Mouse (Mus musculus): ENCODE results near the gene Mfsd1.
A peak's percentile ranks its signal among the peaks of the same experiment; 100 is the strongest.

The Mfsd1 gene

GRCm38 (mm10) chr3:67582273-67583124, at the start of gene Mfsd1:
Mfsd1 (plus strand) TSS chr3:67582741.
- peak; percentile 87 for DNase-seq

GRCm38 (mm10) chr3:67543630-67544029, 38.9 kb upstream of the Mfsd1 start:
- no peak for DNase-seq

- DNase-seq = no peak
Observed at GRCm38 (mm10) chr3:67551193-67551592, 31.3 kb upstream of the Mfsd1 start.

- DNase-seq = no peak
Observed at GRCm38 (mm10) chr3:67553281-67553680, 29.3 kb upstream of the Mfsd1 start.

- no peak for DNase-seq
Observed at GRCm38 (mm10) chr3:67553927-67554448, 28.6 kb upstream of the Mfsd1 start.

GRCm38 (mm10) chr3:67555211-67555610, 27.3 kb upstream of the Mfsd1 start:
- DNase-seq = no peak

GRCm38 (mm10) chr3:67557200-67557651, 25.3 kb upstream of the Mfsd1 start:
- no peak for DNase-seq

GRCm38 (mm10) chr3:67557718-67558354, 24.7 kb upstream of the Mfsd1 start:
- no peak for DNase-seq

GRCm38 (mm10) chr3:67564731-67565357, 17.7 kb upstream of the Mfsd1 start:
- no peak for DNase-seq

GRCm38 (mm10) chr3:67565540-67566227, 16.9 kb upstream of the Mfsd1 start:
- DNase-seq = no peak

GRCm38 (mm10) chr3:67568015-67568618, 14.4 kb upstream of the Mfsd1 start:
- peak; percentile 50 for DNase-seq

GRCm38 (mm10) chr3:67572918-67573317, 9.6 kb upstream of the Mfsd1 start:
- DNase-seq = peak; percentile 48

GRCm38 (mm10) chr3:67573523-67573922, 9.0 kb upstream of the Mfsd1 start:
- DNase-seq = no peak

GRCm38 (mm10) chr3:67576248-67576647, 6.3 kb upstream of the Mfsd1 start:
- DNase-seq = no peak

- no peak for DNase-seq
Observed at GRCm38 (mm10) chr3:67576724-67577123, 5.8 kb upstream of the Mfsd1 start.

GRCm38 (mm10) chr3:67583125-67583845, 744 bp downstream of the Mfsd1 start:
- DNase-seq = no peak

GRCm38 (mm10) chr3:67583846-67584186, 1.3 kb downstream of the Mfsd1 start:
- DNase-seq = no peak

- no peak for DNase-seq
Observed at GRCm38 (mm10) chr3:67586511-67586910, 4.0 kb downstream of the Mfsd1 start.

- DNase-seq = peak; percentile 16
Observed at GRCm38 (mm10) chr3:67587430-67587829, 4.9 kb downstream of the Mfsd1 start.

- DNase-seq = no peak
Observed at GRCm38 (mm10) chr3:67601616-67602138, 19.1 kb downstream of the Mfsd1 start.

- DNase-seq = no peak
Observed at GRCm38 (mm10) chr3:67618222-67618621, 35.7 kb downstream of the Mfsd1 start.

- no peak for DNase-seq
Observed at GRCm38 (mm10) chr3:67624629-67625028, 42.1 kb downstream of the Mfsd1 start.
